Mouse (Mus musculus): ENCODE data around the gene Mosmo.

Gene Mosmo

GRCm38 (mm10) chr7:120677001-120677643, at the start of gene Mosmo:
TSS of gene Mosmo (plus strand) at chr7:120677618.
- DNase-seq: peak; percentile 67

- DNase-seq: no peak
These were observed 44.9 kb upstream of the Mosmo start for GRCm38 (mm10) chr7:120632518-120632917.

- DNase-seq: no peak
These were observed 43.1 kb upstream of the Mosmo start for GRCm38 (mm10) chr7:120634301-120634700.

GRCm38 (mm10) chr7:120634711-120635361, 42.6 kb upstream of the Mosmo start, which contains the start of gene Uqcrc2:
TSS of gene Uqcrc2 (plus strand) at chr7:120635176.
- peak; percentile 79 for DNase-seq

- no peak for DNase-seq
These were observed 42.0 kb upstream of the Mosmo start for GRCm38 (mm10) chr7:120635362-120635781.

- DNase-seq: no peak
These were observed 41.6 kb upstream of the Mosmo start for GRCm38 (mm10) chr7:120635821-120636220.

- DNase-seq: no peak
These were observed 34.2 kb upstream of the Mosmo start for GRCm38 (mm10) chr7:120643217-120643616.

GRCm38 (mm10) chr7:120647849-120648248, 29.6 kb upstream of the Mosmo start:
- DNase-seq: no peak

- DNase-seq: no peak
These were observed 15.3 kb upstream of the Mosmo start for GRCm38 (mm10) chr7:120662079-120662478.

- DNase-seq: peak; percentile 68
These were observed 7.1 kb upstream of the Mosmo start, which contains the start of gene Pdzd9 for GRCm38 (mm10) chr7:120670153-120670875. TSS of gene Pdzd9 (minus strand) at chr7:120670343.

- DNase-seq: no peak
These were observed 6.1 kb upstream of the Mosmo start for GRCm38 (mm10) chr7:120671271-120671670.

GRCm38 (mm10) chr7:120677764-120678531, 530 bp downstream of the Mosmo start:
- peak; percentile 54 for DNase-seq

- no peak for DNase-seq
These were observed 1.6 kb downstream of the Mosmo start for GRCm38 (mm10) chr7:120679023-120679422.

- DNase-seq: no peak
These were observed 4.6 kb downstream of the Mosmo start for GRCm38 (mm10) chr7:120682002-120682401.

GRCm38 (mm10) chr7:120684731-120685161, 7.3 kb downstream of the Mosmo start:
- no peak for DNase-seq

- DNase-seq: no peak
These were observed 7.8 kb downstream of the Mosmo start for GRCm38 (mm10) chr7:120685227-120685626.

GRCm38 (mm10) chr7:120690634-120691033, 13.2 kb downstream of the Mosmo start:
- no peak for DNase-seq

GRCm38 (mm10) chr7:120693831-120694375, 16.5 kb downstream of the Mosmo start:
- DNase-seq: no peak

- DNase-seq: no peak
These were observed 17.8 kb downstream of the Mosmo start for GRCm38 (mm10) chr7:120695196-120695595.

- DNase-seq: no peak
These were observed 18.2 kb downstream of the Mosmo start for GRCm38 (mm10) chr7:120695641-120696040.

GRCm38 (mm10) chr7:120696331-120696730, 18.9 kb downstream of the Mosmo start:
- no peak for DNase-seq

- no peak for DNase-seq
These were observed 22.2 kb downstream of the Mosmo start for GRCm38 (mm10) chr7:120699586-120699985.

- DNase-seq: no peak
These were observed 26.5 kb downstream of the Mosmo start for GRCm38 (mm10) chr7:120703888-120704287.

Measured in cerebellum, adult 8-10 months (tissue).